Mouse (Mus musculus) left cerebral cortex, postnatal 25 days (tissue): ENCODE data around the gene Hoxa13. TPM values are rescaled to one million over a fixed set of nuclear protein-coding genes. Genes with fewer than 3 reads are reported as not detected.

Experiments used
- DNase-seq, 2 experiments: peaks; one replicate each; pipeline ENCODE4 v3.0.0; 2022; ENCODE audit warnings: low spot score in 2 of 2, mixed read lengths in 1 of 2
- intact Hi-C: fragments of 180-260 bp; cut with DNase I; formaldehyde crosslinking; loops from one replicate; pipeline ENCODE4 v1.15.1; 2025
- total RNA-seq, 2 experiments: library from RNA; stranded (reverse); gene quantifications; 2 replicates each; pipeline ENCODE4 v1.2.3; 2021

The Hoxa13 gene
- total RNA-seq, 2 experiments from 2014 or later = not detected

DNA sequence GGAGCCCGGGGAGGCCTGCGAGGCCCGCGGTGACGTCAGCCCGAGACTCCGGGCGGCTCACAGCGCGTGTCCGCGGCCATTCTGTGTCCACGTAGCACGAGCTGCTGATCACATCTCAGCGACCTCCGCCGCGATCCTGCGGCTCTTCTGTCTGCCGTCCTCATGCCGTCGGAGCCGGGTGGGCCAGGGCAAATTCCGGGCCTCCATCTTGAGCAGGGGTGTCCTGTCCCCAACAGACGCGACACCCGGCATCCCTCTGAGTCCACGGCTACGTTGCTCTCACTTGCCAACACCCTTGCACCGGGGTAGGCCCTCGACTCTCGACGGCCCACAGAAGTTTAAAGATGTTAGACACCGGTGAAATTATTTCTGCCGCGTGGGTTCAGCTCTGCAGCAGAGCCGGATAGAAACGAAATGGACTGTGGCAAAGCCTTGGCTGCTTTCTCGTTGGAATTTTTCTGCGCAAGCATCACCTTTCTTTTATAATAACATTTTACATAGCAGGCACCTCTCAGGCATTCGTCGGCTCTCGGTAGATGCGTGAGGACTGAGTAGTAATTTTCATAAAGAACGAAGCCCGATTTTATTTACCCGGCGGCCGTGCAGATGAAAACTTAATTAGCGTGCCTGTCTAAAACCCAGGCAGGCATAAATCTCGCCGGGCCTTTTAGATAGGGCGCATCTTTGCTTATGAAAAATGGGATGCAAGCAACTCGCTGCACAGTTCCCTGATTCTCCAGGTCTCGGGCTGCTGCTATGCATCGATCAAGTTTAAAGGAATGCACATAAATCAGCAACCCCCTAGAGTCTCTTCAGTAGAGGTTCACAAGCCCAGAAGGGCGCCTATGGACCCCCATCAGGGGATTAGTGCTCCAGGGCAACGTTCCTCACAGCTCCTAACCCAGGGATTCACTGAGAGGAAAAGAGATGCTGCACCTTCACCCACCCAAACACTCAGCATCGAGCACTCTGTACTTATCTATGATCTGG is 6.9 kb downstream of the Hoxa13 start:
- intact Hi-C loops = no loop called here
- no peak for DNase-seq

DNA sequence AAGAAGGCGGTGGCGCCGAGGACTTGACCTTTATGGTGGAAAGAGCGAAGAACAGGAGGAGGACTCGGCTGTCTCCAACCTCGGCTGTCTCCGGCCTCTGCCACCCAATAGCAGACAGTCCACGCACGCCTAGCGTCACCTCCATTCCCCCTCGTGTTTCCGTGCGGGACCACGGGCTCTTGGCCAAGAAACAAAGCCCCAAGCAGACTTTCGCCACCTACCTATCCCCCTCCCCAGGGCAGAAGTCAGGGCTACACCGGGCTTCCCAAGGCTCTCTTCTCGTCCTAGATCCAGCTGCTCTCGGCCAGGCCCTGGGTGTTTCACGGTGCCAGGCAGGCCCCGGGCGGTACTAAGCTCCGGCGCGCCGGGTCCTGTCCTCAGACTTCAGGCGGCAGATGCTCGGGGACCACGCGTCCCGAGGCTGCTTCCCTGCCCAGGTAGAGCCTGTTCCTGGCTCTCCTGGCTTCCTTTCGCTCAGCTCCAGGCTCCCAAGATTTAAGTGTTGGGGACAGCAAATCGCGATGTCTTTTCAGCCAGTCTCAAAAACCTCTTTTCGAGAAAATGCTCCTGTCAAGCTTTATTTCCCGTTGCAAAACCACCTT is 7.8 kb downstream of the Hoxa13 start:
- no peak for DNase-seq
- intact Hi-C loops = no loop called here

DNA sequence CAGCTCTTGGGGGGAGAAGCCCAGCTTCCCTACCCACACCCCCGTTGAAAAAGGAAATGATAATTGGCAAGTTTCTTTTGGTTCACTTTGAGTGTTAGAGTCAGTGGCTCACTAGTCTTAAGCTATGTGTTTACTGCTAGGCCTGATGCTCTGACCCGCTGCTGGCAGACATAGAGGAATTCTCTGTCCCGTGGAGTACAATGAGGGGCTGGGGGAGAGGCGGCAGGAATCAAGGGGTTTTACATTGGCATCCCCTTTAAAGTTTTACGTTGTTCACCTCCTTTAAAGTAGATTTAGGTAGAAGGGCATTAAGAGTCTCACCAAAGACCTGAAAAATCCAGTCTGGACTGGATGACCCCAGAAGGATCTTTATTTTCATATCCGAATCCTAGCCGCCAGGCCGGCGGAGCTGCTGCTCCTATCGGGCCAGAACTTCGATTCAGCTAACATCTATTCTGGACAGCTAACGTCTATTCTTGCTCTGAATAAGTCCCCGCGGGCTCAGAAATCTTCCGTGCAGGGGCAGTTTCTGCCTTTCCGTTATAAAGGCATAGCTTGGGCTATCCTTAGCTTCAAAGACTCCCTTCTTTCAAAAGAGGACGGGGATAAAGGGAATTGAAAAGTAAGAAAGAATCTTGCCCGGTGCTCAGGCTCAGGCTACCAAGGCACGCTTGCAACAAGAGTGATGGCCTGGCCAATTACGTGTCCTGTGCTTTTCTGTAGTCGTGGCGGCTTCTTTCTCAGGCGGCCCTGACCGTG is 8.5 kb downstream of the Hoxa13 start:
- intact Hi-C loops = no loop called here
- no peak for DNase-seq

DNA sequence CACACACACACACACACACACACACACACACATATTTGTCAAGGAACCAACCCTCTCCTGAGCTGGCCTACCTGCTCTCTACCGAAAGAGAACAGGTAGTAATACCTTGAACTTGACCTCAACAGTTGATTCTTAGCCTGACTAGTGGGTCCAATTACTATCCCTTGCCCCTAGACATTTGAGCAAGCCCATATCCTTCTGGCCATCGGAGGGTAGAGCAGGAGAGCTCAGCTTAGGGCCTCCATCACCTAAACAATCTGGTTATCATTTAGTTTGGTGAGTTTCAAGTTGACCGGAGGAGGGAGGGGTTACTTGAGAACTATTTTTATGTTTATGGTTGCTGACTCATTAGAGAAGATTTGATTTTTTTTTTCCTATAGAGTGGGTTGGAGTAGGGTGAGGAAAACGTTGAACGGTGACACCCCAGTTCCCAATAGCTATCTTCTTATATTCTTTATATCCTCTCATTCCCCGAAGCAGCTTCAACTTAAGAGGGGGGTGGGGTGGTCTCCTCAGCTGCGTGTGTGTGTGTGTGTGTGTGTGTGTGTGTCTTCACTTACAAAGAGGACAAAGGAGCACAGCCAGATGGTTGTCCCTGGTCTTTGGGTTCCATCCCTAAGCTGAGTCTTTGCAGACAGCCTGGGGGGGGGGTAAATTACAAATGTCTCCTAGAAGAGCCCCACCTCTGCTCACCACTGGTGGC is 9.4 kb downstream of the Hoxa13 start:
- intact Hi-C loops = no loop called here
- DNase-seq = no peak

GRCm38 (mm10) chr6:52249826-52250225 is 10.9 kb downstream of the Hoxa13 start:
- intact Hi-C loops = no loop called here
- DNase-seq = no peak

DNA sequence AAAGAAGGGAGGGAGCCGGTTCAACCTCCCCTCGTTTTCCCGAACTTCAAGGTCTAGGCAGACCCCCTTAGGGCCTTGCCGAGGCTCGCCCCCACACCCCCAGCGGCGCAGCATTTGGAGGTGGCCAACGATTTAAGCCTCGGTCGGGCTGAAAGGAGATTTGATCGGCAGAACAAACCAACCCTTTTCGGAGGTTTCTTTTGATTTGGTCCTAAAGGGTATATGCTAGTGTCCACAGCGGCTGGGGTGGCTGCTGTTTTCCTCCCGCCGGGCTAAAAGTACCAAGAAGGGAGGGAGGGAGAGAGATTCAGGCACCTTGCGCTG is 11.3 kb downstream of the Hoxa13 start:
- intact Hi-C loops = no loop called here
- no peak for DNase-seq

GRCm38 (mm10) chr6:52248638-52249414 is 11.9 kb downstream of the Hoxa13 start:
- intact Hi-C loops = no loop called here
- DNase-seq = no peak

GRCm38 (mm10) chr6:52247766-52248637 is 12.7 kb downstream of the Hoxa13 start:
- intact Hi-C loops = no loop called here
- no peak for DNase-seq

- DNase-seq = no peak
- intact Hi-C loops = no loop called here
Measured at GRCm38 (mm10) chr6:52246916-52247315, 13.8 kb downstream of the Hoxa13 start.

GRCm38 (mm10) chr6:52246403-52246803 is 14.3 kb downstream of the Hoxa13 start:
- no peak for DNase-seq
- intact Hi-C loops = no loop called here

GRCm38 (mm10) chr6:52245757-52246142 is 14.9 kb downstream of the Hoxa13 start, which contains the start of gene Hoxa11:
Gene Hoxa11 (minus strand): TSS chr6:52245810.
- intact Hi-C loops = no loop called here
- DNase-seq = no peak

DNA sequence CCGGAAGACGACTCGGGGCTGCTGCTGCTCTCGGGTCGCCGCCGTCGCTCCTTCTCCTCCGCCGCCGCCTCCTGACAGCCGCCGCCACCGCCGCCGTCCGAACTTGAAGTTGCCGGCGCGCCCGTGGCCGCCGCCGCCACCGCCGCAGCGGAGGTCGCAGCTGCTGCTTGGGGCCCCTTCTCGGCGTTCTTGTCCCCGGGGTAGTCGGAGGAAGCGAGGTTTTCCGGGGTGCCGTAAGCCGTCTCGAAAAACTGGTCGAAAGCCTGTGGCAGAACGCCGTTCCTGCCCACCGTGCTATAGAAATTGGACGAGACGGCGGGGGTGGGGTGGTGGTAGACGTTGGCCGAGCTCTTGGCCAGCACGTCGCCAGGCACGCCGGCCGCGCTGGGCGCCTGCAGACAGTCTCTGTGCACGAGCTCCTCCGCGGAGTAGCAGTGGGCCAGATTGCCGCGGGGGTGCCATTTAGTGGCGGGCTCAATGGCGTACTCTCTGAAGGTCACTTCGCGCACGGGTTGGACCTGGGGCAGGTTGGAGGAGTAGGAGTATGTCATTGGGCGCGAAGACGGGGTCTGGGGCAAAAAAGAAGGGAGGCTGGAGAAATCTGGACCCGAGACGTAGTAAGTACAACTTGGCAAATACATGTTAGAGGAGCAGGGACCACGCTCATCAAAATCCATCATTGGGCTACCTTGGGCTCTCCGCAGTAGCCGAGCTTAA is 15.5 kb downstream of the Hoxa13 start:
- DNase-seq = no peak
- intact Hi-C loops = no loop called here

- intact Hi-C loops = no loop called here
- DNase-seq = no peak
Measured at GRCm38 (mm10) chr6:52244471-52245039, 16.1 kb downstream of the Hoxa13 start.

- intact Hi-C loops = no loop called here
Measured at GRCm38 (mm10) chr6:52243681-52244121, 17.0 kb downstream of the Hoxa13 start.

DNA sequence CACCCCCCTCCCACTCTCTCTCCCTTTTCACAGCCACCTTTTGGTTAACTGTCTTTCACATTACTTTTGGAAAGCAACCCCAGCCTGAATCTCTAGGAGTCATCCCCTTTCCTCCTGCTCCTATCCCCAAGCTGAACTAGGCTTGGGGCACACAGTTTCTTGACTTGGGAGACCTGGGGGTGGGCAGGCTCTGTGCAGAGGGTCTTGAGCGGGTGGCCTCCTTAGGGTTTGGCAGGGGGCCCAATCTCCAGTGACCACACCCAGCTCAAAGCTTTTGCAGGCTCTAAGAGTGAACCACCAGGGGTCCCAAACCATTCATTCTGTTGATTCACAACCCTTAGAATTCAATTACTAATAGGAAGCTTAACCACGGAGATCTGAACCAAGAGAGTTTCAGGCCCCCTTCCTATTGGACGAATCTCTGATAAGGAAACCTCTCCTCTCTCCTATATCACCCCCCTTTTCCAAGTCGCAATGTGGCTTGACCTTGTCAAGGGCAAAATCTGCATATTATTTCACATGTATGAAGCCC is 17.8 kb downstream of the Hoxa13 start:
- no peak for DNase-seq
- intact Hi-C loops = no loop called here

More at GRCm38 (mm10) chr6:52243681-52244121, 17.0 kb downstream of the Hoxa13 start:
- no peak for DNase-seq

- intact Hi-C loops = no loop called here
Measured at GRCm38 (mm10) chr6:52241001-52241621, 19.6 kb downstream of the Hoxa13 start.

More at GRCm38 (mm10) chr6:52241001-52241621, 19.6 kb downstream of the Hoxa13 start:
- DNase-seq = no peak
